Mouse (Mus musculus): ENCODE measurements around the gene D430041D05Rik. TPM values are rescaled to one million over a fixed set of nuclear protein-coding genes. Genes with fewer than 3 reads are reported as not detected.
"Not testable (repeated sequence)": the region's sequence is repeated elsewhere in the genome, so short reads cannot be mapped to it uniquely, and the experiment has no call there.

Gene D430041D05Rik
- total RNA-seq, 1 experiment = 0.54 TPM

- DNase-seq (ENCODE audit: low read depth, low spot score) = no peak
- Histone ChIP-seq H3K4me3 (ENCODE audit: insufficient read depth in 1 of 2, low read depth in 1 of 2, low read length in 2 of 2, poor library complexity in 1 of 2, severe bottlenecking in 1 of 2) (no peak overlapping the region), H3K36me3 (ENCODE audit: control insufficient read depth, insufficient read depth, low read length, poor library complexity, severe bottlenecking) (no peaks in the 10 kb centered on the region), H3K9me3 (ENCODE audit: control insufficient read depth, insufficient read depth, low read depth, low read length) (no peaks in the 10 kb centered on the region), H3K27ac (ENCODE audit: insufficient read depth, low read depth, low read length, poor library complexity, severe bottlenecking) (no peak overlapping the region), H3K4me1 (ENCODE audit: control insufficient read depth in 2 of 2, insufficient read depth in 2 of 2, low read length in 2 of 2, poor library complexity in 1 of 2) (peaks cover 3 to 4% of the 10 kb centered on the region in 2 experiments; a peak in 3 of 4 replicates), H3K9ac (ENCODE audit: insufficient read depth, low read depth, low read length, poor library complexity, severe bottlenecking) (no peak overlapping the region)
- in situ Hi-C loops (cut with MboI; ENCODE audit: low sequenced_read_pairs in 2 of 2, unreplicated experiment in 2 of 2) = no loop called here
- TF ChIP-seq ZNF384 (IDR thresholded peaks at IDR 0.05; ENCODE audit: low read depth, low read length) (no peak), MAFK (IDR thresholded peaks at IDR 0.05; ENCODE audit: insufficient read depth, low read depth, low read length) (no peak), CHD2 (IDR thresholded peaks at IDR 0.05; ENCODE audit: low read depth, low read length) (no peak), HCFC1 (IDR thresholded peaks at IDR 0.05; ENCODE audit: borderline replicate concordance, insufficient read depth, low read length) (no peak), ZC3H11A (IDR thresholded peaks at IDR 0.05; ENCODE audit: borderline replicate concordance, low read depth, low read length) (no peak)
Observed at GRCm38 (mm10) chr2:104104800-104105199, 306.0 kb downstream of the D430041D05Rik start.

- no peak for DNase-seq (ENCODE audit: low read depth, low spot score)
- H3K4me3 ChIP-seq (ENCODE audit: insufficient read depth in 1 of 2, low read depth in 1 of 2, low read length in 2 of 2, poor library complexity in 1 of 2, severe bottlenecking in 1 of 2) = no peak overlapping the region
- H3K27ac ChIP-seq (ENCODE audit: insufficient read depth, low read depth, low read length, poor library complexity, severe bottlenecking) = no peak overlapping the region
Observed at GRCm38 (mm10) chr2:104099946-104100345, 310.9 kb downstream of the D430041D05Rik start.

GRCm38 (mm10) chr2:104099231-104099585 lies 311.6 kb downstream of the D430041D05Rik start:
- H3K9me3 ChIP-seq (ENCODE audit: control insufficient read depth, insufficient read depth, low read depth, low read length) = no peaks in the 10 kb centered on the region
- no peak for DNase-seq (ENCODE audit: low read depth, low spot score)
- in situ Hi-C loops (cut with MboI; ENCODE audit: low sequenced_read_pairs in 2 of 2, unreplicated experiment in 2 of 2) = no loop called here
- no peak for TF ChIP-seq MAFK (IDR thresholded peaks at IDR 0.05; ENCODE audit: insufficient read depth, low read depth, low read length)
- no peak for TF ChIP-seq HCFC1 (IDR thresholded peaks at IDR 0.05; ENCODE audit: borderline replicate concordance, insufficient read depth, low read length)
- TF ChIP-seq ZNF384 (IDR thresholded peaks at IDR 0.05; ENCODE audit: low read depth, low read length) = no peak
- no peak for TF ChIP-seq ZC3H11A (IDR thresholded peaks at IDR 0.05; ENCODE audit: borderline replicate concordance, low read depth, low read length)
- no peak for TF ChIP-seq CHD2 (IDR thresholded peaks at IDR 0.05; ENCODE audit: low read depth, low read length)
- no peaks in the 10 kb centered on the region for H3K36me3 ChIP-seq (ENCODE audit: control insufficient read depth, insufficient read depth, low read length, poor library complexity, severe bottlenecking)
- peak overlapping the region; percentile 60 for H3K27ac ChIP-seq (ENCODE audit: insufficient read depth, low read depth, low read length, poor library complexity, severe bottlenecking)
- no peak overlapping the region for H3K4me3 ChIP-seq (ENCODE audit: insufficient read depth in 1 of 2, low read depth in 1 of 2, low read length in 2 of 2, poor library complexity in 1 of 2, severe bottlenecking in 1 of 2)
- no peak overlapping the region for H3K9ac ChIP-seq (ENCODE audit: insufficient read depth, low read depth, low read length, poor library complexity, severe bottlenecking)
- H3K4me1 ChIP-seq (ENCODE audit: control insufficient read depth in 2 of 2, insufficient read depth in 2 of 2, low read length in 2 of 2, poor library complexity in 1 of 2) = peaks cover 3 to 6% of the 10 kb centered on the region in 2 experiments; a peak in 2 of 4 replicates

More at GRCm38 (mm10) chr2:104099946-104100345, 310.9 kb downstream of the D430041D05Rik start:
- H3K9ac ChIP-seq (ENCODE audit: insufficient read depth, low read depth, low read length, poor library complexity, severe bottlenecking) = no peak overlapping the region
- H3K4me1 ChIP-seq (ENCODE audit: control insufficient read depth in 2 of 2, insufficient read depth in 2 of 2, low read length in 2 of 2, poor library complexity in 1 of 2) = peaks cover 3 to 6% of the 10 kb centered on the region in 2 experiments; a peak in 2 of 4 replicates
- H3K9me3 ChIP-seq (ENCODE audit: control insufficient read depth, insufficient read depth, low read depth, low read length) = no peaks in the 10 kb centered on the region
- TF ChIP-seq MAFK (IDR thresholded peaks at IDR 0.05; ENCODE audit: insufficient read depth, low read depth, low read length) = no peak
- TF ChIP-seq ZC3H11A (IDR thresholded peaks at IDR 0.05; ENCODE audit: borderline replicate concordance, low read depth, low read length) = no peak
- in situ Hi-C loops (cut with MboI; ENCODE audit: low sequenced_read_pairs in 2 of 2, unreplicated experiment in 2 of 2) = no loop called here
- H3K36me3 ChIP-seq (ENCODE audit: control insufficient read depth, insufficient read depth, low read length, poor library complexity, severe bottlenecking) = no peaks in the 10 kb centered on the region

- TF ChIP-seq MAFK (IDR thresholded peaks at IDR 0.05; ENCODE audit: insufficient read depth, low read depth, low read length) (no peak), ZC3H11A (IDR thresholded peaks at IDR 0.05; ENCODE audit: borderline replicate concordance, low read depth, low read length) (no peak), CHD2 (IDR thresholded peaks at IDR 0.05; ENCODE audit: low read depth, low read length) (0 out of 2 replicates have a peak, but pooled peaks have one; percentile 39)
- no peak overlapping the region for H3K9ac ChIP-seq (ENCODE audit: insufficient read depth, low read depth, low read length, poor library complexity, severe bottlenecking)
- in situ Hi-C loops (cut with MboI; ENCODE audit: low sequenced_read_pairs in 2 of 2, unreplicated experiment in 2 of 2) = no loop called here
- H3K4me1 ChIP-seq (ENCODE audit: control insufficient read depth in 2 of 2, insufficient read depth in 2 of 2, low read length in 2 of 2, poor library complexity in 1 of 2) = peaks cover 3 to 6% of the 10 kb centered on the region in 2 experiments; a peak in 2 of 4 replicates
- H3K4me3 ChIP-seq (ENCODE audit: insufficient read depth in 1 of 2, low read depth in 1 of 2, low read length in 2 of 2, poor library complexity in 1 of 2, severe bottlenecking in 1 of 2) = no peak overlapping the region
- peak; percentile 57 for DNase-seq (ENCODE audit: low read depth, low spot score)
- no peaks in the 10 kb centered on the region for H3K36me3 ChIP-seq (ENCODE audit: control insufficient read depth, insufficient read depth, low read length, poor library complexity, severe bottlenecking)
- no peaks in the 10 kb centered on the region for H3K9me3 ChIP-seq (ENCODE audit: control insufficient read depth, insufficient read depth, low read depth, low read length)
- H3K27ac ChIP-seq (ENCODE audit: insufficient read depth, low read depth, low read length, poor library complexity, severe bottlenecking) = peak overlapping the region; percentile 75
Observed at GRCm38 (mm10) chr2:104098529-104099230, 312.1 kb downstream of the D430041D05Rik start.

GRCm38 (mm10) chr2:104097396-104097795 lies 313.4 kb downstream of the D430041D05Rik start:
- in situ Hi-C loops (cut with MboI; ENCODE audit: low sequenced_read_pairs in 2 of 2, unreplicated experiment in 2 of 2); H3K27ac ChIP-seq (ENCODE audit: insufficient read depth, low read depth, low read length, poor library complexity, severe bottlenecking); H3K9ac ChIP-seq (ENCODE audit: insufficient read depth, low read depth, low read length, poor library complexity, severe bottlenecking); DNase-seq (ENCODE audit: low read depth, low spot score); H3K9me3 ChIP-seq (ENCODE audit: control insufficient read depth, insufficient read depth, low read depth, low read length); H3K4me1 ChIP-seq (ENCODE audit: control insufficient read depth in 2 of 2, insufficient read depth in 2 of 2, low read length in 2 of 2, poor library complexity in 1 of 2); H3K36me3 ChIP-seq (ENCODE audit: control insufficient read depth, insufficient read depth, low read length, poor library complexity, severe bottlenecking); H3K4me3 ChIP-seq (ENCODE audit: insufficient read depth in 1 of 2, low read depth in 1 of 2, low read length in 2 of 2, poor library complexity in 1 of 2, severe bottlenecking in 1 of 2): not testable (repeated sequence)

GRCm38 (mm10) chr2:104096796-104097195 lies 314.0 kb downstream of the D430041D05Rik start:
- H3K9me3 ChIP-seq (ENCODE audit: control insufficient read depth, insufficient read depth, low read depth, low read length); in situ Hi-C loops (cut with MboI; ENCODE audit: low sequenced_read_pairs in 2 of 2, unreplicated experiment in 2 of 2); H3K27ac ChIP-seq (ENCODE audit: insufficient read depth, low read depth, low read length, poor library complexity, severe bottlenecking): not testable (repeated sequence)

More at GRCm38 (mm10) chr2:104096796-104097195, 314.0 kb downstream of the D430041D05Rik start:
- H3K4me1 ChIP-seq (ENCODE audit: control insufficient read depth in 2 of 2, insufficient read depth in 2 of 2, low read length in 2 of 2, poor library complexity in 1 of 2); DNase-seq (ENCODE audit: low read depth, low spot score); H3K36me3 ChIP-seq (ENCODE audit: control insufficient read depth, insufficient read depth, low read length, poor library complexity, severe bottlenecking); H3K4me3 ChIP-seq (ENCODE audit: insufficient read depth in 1 of 2, low read depth in 1 of 2, low read length in 2 of 2, poor library complexity in 1 of 2, severe bottlenecking in 1 of 2); H3K9ac ChIP-seq (ENCODE audit: insufficient read depth, low read depth, low read length, poor library complexity, severe bottlenecking): not testable (repeated sequence)

All from ES-E14 (cell line).